Mouse (Mus musculus) thymus, adult 2 months (tissue): Measurements from ENCODE around the gene Dolpp1.

Experiments
- CTCF ChIP-seq: fragments of 200-500 bp; IDR thresholded peaks from 2 replicates; pipeline ENCODE4 v1.5.1; 2012; ENCODE audit warnings: mild to moderate bottlenecking, control low read depth, low read length, moderate library complexity, borderline replicate concordance; ENCODE audit not compliant: control insufficient read depth, poor library complexity, insufficient read depth; ENCODE audit errors: extremely low read depth
- POLR2A ChIP-seq: fragments of 200-500 bp; IDR thresholded peaks from 2 replicates; pipeline ENCODE4 v1.6.1; 2012; ENCODE audit warnings: mild to moderate bottlenecking, low read length, control low read depth, moderate library complexity; ENCODE audit not compliant: control insufficient read depth, poor library complexity, insufficient read depth; ENCODE audit errors: extremely low read depth

- TF ChIP-seq CTCF (no peak), POLR2A (no peak)
Observed at GRCm38 (mm10) chr2:30379307-30379706, 12.7 kb upstream of the Dolpp1 start.
